Mouse (Mus musculus): Measurements from ENCODE around the gene Mast3.
"Not testable (repeated sequence)": the region's sequence is repeated elsewhere in the genome, so short reads cannot be mapped to it uniquely, and the experiment has no call there.

The Mast3 gene

DNA sequence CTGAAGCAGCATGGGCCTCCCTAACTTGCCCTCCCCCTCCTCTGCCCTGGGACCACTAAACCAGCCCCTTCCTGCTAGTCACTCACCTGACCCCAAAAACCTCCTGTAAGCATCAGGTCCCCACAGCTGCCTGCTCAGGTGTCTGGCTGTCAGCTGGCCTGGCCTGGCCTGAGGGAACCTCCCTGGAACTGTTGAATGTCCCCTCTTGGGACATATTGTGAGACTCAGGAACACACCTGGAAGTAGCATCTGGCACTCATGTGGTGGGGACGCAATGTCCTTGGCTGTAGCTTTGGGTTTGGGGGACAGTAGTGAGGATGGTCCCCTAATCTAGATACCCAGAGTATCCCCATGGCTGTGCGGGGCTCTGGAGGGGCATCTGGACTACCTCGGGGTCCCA, 29.2 kb upstream of the Mast3 start:
- DNase-seq (ENCODE audit: low spot score) = no peak

DNA sequence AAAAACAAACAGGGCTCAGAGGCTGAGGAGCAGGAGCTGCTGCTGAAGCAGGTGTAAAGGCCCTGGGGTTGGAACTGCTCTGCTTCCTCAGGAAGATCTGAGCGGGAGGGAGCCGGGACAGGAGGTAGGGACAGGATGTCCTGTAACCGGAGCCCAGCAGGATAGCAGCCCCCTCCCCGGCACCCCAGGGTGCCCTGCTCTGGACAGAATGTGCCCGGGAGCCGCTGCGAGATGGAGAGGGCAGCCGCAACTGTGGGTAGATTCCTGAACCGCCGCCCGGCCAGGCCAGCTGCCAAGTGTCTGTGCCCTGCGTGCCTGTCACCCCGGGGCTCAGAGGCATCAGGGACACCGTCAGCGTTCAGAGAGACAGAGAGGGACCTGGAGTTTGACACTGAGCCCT, 28.7 kb upstream of the Mast3 start:
- DNase-seq (ENCODE audit: low spot score) = no peak

DNA sequence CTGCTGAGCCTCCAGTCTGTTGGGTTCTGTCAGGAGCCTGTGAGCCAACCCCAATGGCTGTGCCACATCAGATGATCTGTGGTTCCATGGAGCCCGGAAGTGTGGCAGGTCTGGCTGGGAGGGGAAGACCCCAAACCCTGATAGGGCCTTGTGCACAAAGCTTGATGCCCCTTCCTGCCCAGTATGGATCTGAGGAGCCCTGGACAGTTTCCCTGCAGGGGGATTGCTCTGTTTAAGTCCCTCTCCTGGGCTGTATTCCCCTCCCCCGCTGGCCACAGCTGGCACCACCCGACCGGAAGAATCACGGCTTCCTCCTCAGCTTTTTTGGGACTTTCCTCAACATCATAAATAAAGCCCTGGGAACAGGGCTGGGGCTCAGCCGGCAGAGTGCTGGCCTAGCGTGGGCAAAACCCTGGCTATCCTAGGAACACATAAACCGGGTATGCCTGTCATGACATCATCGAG, 28.2 kb upstream of the Mast3 start:
- DNase-seq (ENCODE audit: low spot score) = peak; percentile 69

DNA sequence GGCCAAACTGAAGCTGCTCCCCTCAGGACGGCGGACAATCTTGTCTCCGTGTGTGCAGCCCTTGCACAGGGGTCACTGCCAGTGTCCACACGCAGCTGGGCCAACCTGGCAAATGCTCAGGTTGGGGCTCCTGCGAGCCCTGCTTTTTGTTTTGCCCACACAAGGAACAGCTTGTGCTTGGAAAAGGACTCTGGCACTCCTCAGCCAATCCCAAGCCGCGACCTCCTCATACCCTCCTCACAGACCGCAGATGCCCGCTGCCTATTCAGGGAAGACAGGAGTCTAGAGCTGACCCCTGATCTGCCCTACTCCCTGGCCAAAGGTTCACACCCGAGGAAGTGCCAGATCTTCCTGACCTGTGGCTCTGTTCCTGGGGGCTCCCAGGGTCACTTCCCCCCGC, 27.5 kb upstream of the Mast3 start:
- no peak for DNase-seq (ENCODE audit: low spot score)

DNA sequence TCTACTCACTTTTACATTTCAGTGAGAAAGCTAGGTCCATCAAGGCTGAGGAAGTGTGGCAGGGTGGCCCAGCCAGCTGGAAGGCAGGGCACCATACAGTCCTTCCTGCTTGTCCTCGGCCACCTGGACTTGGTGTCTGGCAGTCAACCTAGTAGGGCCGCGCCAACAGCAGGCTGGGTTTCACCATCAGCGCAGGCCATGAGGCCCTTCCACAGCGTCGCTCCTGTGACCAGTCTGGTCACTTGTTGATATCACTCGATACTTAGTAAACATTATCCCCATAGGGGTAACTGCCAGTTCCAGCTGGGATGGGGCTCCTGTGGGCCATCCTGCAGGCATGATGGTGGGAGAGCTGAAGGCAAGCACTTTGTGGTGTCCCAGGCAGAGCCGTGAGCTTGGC, 26.7 kb upstream of the Mast3 start:
- DNase-seq (ENCODE audit: low spot score) = no peak

DNA sequence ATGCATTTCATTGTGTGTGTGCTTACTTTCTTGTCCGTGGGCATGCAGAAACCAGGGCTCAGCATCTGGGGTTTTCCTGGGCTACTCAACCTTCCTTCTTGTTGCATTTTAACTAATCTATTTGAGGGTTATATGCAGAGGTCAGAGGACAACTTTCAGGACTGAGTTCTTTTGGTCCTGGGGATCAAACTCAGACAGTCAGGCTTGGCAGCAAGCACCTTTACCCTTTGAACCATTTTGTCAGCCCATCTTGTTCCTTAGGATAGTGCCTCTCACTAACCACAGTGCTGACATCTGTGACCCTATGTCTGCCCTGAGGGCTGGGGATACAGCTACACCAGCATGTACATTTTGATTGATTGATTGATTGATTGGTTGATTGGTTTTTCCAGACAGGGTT, 22.9 kb upstream of the Mast3 start:
- DNase-seq (ENCODE audit: low spot score) = no peak

DNA sequence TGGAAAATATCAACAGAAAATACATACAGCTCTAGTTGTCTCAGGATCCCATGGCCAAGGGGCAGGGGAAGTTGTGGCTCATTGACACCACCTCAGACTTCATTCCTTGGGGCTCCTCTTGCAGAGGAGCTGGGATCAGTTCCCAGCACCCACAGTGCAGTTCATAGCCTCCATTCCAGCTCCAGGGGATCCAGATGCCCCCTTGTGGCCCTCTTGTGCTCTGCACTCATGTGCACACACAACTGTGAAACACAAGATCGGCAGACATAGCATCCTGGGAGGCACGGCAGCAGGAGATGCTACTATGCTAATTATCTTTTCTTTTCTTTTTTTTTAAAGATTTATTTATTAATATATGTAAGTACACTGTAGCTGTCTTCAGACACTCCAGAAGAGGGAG, 22.2 kb upstream of the Mast3 start:
- DNase-seq (ENCODE audit: low spot score) = no peak

DNA sequence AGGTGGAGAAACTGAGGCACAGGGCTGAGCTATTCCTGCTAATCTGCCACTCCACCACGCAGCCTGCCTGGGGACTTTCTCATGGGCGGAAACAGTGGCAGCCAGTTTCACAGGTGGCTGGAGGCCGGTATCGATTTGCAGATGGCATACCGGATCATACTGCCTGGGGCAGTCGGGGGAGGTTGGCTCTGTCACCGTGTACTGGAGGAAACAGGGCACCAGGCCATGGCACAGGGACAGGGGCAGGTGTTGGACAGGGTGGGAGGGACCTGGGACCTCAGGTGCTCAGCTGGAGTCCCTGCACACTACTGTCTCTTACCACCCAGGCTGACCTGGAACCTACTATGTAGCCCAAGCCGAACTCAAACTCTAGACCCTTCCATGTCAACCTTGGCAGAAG, 21.0 kb upstream of the Mast3 start:
- DNase-seq (ENCODE audit: low spot score) = no peak

DNA sequence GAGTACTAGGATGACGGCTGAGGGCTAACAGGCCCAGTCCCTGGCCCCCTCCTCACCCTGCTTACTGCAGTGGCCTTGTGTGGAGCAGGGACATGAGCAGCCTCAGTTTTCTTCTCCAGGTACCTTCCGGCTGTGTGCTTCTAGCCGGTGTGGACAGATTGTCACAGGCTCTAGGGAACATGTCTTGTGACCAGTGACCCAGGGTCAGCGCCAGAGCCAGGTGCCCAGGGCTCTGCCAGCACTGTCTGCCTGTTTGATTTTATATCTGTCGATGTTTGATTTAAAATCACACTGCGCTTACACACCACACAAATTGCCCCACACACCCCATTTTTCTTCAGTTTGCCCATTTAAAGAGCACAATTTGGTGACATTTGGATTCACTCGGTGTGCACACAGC, 18.9 kb upstream of the Mast3 start:
- DNase-seq (ENCODE audit: low spot score) = no peak

DNA sequence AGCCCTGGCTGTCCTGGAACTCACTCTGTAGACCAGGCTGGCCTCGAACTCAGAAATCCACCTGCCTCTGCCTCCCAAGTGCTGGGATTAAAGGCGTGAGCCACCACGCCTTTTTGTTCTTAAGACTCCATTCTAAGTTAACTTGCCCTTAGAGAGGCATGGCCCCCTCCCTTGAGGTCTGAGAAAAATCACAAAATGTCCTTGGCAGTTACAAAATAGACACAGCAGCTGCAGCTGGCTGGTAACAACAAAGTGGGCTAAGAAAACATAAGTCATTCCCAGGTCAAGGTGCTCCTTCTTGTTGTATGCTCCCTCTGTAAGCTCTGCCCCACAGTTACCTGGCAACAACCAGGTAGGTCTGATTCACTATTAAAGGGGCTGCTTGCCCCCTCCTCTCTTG, 17.7 kb upstream of the Mast3 start:
- DNase-seq (ENCODE audit: low spot score) = not testable (repeated sequence)

DNA sequence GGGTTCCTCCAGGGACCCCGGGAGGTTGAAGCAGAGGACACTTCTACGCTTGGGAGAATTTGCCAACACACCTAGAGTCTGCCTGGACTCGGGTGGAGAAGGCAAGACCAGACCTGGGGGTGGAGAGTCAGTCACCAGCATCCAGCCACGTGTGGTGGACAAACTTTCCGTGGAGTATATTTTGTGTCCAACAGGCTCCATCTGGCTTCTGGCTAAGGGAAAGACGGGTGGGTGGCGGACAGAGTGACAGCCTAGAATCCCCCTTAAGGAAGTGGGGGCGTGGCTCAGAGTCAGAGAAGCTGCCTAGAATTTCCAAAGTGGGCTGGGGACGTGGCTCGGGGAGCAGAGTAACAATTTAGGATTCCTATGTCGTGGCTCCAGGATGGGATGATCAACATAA, 17.1 kb upstream of the Mast3 start:
- DNase-seq (ENCODE audit: low spot score) = no peak

DNA sequence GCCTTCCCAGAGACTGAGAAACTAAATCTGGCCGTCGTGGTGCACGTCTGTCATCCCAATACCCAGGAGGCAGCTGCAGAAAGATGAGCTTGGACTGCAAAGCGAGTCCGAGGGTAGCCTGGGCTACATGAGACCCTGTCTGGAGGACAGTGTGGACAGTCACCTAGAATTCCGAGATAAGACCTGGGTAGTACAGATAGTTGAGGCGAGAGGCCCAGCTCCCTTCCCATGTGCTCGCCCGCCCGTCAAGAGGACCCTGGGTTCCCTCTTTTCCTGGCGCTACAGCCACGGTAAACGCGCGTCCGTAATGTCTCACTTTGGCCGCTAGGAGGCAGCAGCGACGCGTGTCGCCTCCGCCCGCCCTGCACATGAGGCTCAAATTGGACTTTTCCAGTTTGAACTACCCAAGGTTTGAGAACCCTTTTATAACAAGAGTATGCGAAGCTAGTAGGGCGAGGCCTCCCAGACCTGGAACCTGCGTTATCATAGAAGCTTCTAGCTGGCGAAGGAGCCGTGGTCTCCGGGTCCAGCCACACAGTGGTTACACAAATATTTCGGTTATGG, 16.6 kb upstream of the Mast3 start:
- peak; percentile 62 for DNase-seq (ENCODE audit: low spot score)

DNA sequence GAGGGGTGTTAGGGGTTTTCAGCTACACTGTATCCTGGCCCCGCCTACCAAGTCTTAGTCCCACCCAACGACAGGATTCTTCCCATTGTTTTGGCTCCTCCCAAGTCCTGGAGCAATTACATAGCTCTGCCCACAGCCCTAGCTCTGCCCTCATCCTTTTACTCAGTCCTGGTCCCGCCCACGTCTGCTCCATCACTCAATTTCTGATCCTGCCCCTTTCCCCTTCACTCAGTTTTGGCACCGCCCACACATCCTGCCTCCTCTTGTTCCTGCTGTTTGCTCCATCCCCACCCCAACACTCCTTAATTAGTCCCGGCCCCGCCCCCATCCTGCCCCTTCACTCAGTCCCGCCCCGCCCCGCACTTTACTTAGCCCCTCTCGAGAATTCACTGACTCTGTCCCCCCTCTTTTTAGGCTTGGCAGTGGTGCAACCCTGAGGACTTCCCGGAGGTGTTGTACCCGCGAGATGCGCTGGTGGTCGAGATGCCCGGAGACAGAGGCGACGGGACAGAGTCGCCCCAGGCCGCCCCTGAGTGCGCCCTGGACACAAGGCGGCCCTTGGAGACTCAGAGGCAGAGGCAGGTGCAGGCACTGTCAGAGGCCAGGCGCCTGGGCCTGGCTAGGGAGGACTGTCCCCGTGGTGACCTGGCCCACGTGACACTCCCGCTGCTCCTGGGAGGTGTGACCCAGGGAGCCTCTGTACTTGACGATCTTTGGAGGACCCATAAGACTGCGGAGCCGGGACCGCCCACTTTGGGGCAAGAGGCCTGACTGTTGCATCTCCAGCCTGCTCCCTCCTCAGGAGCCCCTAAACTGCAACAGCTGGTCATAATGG, 15.5 kb upstream of the Mast3 start:
- no peak for DNase-seq (ENCODE audit: low spot score)

DNA sequence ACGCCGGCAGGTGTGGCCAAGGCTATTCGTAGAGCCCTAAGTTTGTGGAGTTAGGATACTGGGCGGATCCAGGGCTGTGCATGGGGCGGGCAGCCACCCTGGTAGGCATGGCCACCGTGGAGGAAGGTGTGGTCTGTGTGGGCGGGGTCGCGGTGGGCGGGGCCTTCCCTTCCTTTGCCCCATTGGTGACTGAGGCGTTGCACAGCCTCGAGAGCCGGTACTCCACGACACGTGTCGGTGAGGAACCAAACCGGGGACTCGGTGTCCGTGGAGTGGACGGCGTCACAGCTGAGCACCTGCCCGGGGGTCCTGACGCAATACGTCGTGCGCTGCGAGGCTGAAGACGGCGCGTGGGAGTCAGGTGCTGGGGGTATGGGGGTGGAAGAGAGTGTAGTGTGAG, 11.8 kb upstream of the Mast3 start:
- no peak for DNase-seq (ENCODE audit: low spot score)

DNA sequence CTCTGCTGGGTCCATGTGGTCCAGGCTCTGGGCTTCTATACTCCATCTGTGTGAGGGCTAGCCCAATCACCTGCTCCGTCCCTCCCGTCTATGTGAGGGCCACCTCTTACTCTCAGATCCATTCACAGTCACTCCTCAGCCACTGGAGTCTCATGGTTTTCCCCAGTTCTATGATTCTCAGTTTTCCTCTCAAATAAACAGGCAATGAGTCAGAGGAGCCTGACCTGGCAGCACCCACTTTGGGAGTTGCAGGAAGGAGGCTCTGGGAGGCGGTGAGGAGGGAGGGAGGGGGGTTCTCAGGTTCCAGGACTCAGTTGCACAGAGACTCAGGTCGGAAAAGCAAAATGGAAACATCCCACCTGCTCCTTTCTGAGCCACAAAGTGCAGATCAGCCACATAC, 8.0 kb upstream of the Mast3 start:
- DNase-seq (ENCODE audit: low spot score) = no peak

DNA sequence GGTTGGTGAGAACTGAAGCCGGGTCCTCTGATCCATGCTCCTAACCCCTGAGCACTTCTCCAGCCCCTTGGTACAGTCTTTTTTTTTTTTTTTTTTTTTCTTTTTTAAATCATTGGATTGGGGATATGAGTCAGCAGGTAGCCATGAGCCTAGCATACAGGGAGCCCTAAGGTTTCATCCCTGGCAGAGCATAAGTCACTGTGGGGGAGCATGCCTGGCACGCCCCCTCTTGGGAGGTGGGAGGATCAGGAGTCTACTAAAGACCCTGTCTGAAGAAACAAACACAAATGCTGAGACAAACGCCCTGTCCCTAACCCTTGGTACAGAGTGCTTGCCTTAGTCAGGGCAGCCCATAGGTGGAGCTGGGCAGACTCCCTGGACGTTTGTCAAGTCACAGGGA, 7.2 kb upstream of the Mast3 start:
- no peak for DNase-seq (ENCODE audit: low spot score)

DNA sequence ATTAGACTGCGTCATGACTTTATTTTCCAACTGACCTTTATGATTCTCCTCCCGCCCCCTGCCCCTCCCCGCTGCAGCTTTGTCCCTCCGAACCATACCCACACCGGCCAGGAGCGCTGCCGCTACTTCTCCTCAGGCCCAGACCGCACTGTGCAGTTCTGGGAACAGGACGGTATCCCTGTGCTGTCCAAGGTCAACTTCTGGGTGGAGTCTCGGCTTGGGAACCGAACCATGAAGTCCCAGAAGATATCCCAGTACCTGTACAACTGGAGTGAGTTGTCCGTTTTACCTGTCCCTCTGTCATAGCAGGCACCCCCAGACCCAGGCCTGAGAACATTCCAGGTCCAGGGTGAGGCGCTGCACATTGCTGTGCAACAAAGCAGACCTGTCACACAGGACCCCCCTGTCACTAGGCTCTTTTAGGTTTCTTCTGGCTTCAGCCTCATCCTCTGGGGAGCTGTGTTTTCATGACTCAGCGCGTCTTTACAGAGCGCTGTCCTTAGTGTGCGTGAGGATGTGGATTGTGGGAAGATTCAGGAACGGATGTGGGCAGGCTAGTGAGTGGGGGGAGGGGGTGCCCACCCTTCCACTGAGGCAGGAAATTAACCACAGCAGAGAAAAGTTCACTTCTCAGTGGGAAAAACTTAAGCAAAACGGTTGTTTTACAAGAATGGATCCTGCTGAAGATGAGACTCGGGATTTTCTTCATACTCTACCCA, 6.3 kb upstream of the Mast3 start:
- peak; percentile 62 for DNase-seq (ENCODE audit: low spot score)

DNA sequence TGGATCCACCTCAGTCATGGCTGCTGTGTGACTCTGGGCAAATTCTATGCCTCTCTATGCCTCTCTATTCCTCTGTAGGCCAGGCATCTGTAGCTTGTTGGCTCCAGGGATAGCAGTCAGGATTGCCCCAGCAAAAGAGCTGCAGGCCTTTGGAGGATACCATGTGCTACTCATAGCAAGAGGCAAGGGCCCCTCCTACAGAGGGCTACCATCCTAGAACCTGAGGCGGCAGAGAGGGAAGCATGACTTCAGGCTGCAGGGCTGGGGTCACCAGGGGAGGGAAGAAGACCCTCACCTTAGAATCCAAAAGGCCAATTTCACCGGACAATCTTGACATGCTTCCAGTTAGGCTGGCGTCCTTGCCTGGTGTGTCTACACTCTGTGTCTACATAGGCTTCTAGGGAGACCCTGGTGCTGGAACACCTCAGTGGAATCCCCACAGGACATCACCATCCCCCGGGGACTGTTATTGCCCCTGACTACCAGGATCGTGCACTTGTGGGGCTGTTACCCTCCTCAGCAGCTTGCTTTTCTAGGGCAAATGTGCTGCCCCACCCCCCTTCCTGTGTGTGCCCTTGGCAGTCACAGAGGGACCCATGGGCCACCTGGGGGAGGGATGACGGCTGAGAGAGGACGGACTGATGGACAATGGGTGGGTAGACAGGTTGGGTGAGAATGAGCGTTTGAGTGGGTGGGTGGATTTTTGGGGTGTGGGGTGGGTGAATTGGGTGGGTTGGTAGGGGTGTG, 4.3 kb upstream of the Mast3 start:
- no peak for DNase-seq (ENCODE audit: low spot score)

DNA sequence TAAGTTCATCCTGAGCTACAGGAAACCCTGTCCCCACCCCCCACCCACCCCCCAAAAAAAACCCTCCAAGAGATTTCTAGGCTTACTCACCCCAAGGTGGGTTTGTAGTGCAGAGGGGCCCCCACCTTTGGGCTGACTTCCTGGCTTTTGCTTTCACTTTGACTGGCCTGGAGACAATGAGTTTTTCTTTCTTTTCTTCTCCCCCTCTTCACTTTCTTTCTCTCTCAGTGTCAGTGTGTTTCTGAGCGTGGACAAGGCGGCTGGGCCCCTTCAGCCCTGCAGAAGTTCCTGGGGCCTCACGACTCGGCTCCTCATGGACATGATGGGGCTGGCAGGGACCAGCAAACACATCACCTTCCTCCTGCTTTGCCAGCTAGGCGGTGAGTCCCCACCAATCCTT, 3.4 kb upstream of the Mast3 start, which contains the start of gene Il12rb1:
Gene Il12rb1 (plus strand): TSS at position 211 of the 400 bp plus-strand sequence.
- peak; percentile 54 for DNase-seq (ENCODE audit: low spot score)

DNA sequence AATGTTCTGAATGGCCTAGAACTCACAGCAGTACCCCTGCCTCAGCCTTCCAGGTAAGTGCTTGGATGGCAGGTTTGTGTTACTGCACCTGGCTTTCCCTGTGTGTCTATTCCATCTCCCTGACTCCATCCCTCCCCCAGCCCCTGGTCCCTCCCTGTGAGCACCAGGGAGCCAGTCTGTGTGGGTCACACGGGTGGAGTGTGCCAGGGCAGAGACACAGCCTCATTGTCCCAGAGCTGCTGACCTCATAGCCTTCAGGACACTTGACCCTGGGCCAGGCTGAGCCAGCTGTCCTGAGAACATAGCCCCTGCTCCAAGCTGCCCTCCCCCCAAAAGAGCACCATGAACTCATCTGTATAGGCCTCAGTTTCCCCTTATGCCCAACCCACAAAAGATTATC, 2.5 kb upstream of the Mast3 start:
- no peak for DNase-seq (ENCODE audit: low spot score)

DNA sequence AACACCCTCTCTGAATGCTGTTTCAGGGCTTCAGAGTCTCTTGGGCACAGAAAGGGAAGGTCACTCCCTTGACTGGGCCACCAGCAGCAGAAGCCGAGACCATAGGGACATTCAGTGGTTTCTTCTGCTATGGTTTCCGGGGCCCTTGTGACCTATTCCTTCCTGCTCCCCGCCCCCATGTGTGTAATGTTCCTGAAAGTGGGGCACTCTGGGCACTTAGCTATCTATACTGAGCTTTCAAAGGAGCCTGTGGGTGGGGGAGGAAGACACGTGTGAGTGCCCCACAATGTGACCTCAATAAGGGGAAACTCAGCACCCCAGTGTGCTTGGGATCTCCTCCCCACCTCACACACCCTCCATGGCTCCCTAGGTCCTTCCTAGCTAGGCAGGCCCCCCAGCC, 1.7 kb upstream of the Mast3 start:
- peak; percentile 67 for DNase-seq (ENCODE audit: low spot score)

DNA sequence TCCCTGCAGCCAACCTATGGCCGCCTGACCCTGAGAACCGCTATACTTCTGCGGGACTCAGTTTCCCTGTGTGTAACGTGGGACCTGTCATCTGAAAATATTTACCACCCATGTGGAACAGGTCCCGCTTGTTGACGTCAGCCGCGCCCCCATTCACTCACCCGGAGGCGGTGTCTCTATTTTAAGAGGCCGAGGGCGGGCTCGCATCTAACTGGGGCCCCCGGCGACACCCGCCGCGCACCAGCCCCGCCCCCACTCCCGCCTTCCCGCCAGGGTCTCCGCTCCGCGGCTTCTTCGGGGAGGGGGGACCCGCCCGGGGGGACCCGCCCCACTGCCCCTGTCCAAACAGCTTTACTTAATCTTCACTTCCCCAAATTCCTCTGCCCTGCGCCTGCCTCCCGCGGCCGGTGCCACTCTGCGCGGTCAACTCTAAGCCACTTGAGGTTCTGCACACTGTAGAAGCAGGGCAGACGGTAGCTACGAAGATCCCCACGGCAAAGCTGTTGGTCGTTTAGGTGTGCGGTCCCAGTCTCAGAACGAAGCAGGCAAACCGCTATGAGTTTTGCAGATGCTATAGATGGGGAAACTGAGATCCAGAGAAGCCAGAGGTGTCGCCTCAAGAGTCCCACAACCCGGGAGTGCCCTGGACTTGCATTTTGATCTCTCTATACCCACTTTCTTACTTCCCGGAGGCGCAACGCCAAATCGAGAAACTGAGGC, 933 bp downstream of the Mast3 start:
- peak; percentile 32 for DNase-seq (ENCODE audit: low spot score)
